Mouse (Mus musculus) heart, adult 8-10 months (tissue): ENCODE results near the gene Scoc. TPM values are rescaled to one million over a fixed set of nuclear protein-coding genes. Genes with fewer than 3 reads are reported as not detected.
A peak's percentile ranks its signal among the peaks of the same experiment; 100 is the strongest.
"Not testable (repeated sequence)": the region's sequence is repeated elsewhere in the genome, so short reads cannot be mapped to it uniquely, and the experiment has no call there.

Experiments
- DNase-seq: peaks from one replicate; pipeline ENCODE4 v3.0.0; 2022; ENCODE audit warnings: low spot score
- total RNA-seq, 4 experiments: library from RNA; stranded (reverse); gene quantifications; 2 replicates each; pipeline ENCODE4 v1.2.4; 2022

The Scoc gene
- total RNA-seq, result 10 to 100 TPM; 42.9 to 54.7 (median 51.4) TPM

DNA sequence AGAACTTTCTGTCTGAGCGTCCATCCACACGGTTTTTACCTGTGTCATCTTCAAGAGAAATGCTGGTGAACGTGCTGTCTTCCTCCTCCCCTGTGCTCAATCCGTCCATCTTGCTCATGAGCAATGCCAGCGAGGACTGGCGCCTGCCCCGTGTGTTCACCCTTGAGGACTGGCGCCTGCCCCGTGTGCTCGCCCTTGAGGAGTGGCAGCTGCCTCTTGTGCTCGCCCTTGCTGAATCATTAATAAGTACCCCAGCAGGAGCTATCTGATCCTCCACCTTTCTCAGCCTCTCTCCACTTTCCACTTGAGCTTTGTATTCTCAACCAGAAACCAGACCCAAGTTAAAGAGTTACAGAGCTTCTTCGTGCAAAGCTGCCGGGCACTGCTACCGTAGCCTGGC, at the start of gene Scoc:
Scoc (minus strand) TSS at position 170 of the 400 bp plus-strand sequence.
- no peak for DNase-seq

DNA sequence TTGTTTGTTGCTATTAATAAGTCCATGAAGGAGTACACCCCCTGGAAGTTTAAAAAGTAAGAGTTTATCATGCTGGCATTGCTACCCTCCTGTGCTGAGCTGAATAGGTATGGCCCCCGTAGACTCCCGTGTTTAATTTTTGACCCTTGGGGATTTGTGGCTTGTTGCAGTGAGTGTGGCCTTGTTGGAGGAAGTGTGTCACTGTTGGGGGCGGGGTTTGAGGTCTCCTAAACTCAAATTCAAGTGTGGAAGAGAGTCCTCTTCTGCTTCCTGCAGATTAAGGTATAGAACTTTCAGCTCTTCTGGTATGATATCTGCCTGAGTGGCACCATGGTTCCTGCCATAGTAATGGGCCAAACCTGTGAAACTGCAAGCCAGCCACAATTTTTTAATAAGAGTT, 1.4 kb upstream of the Scoc start:
- DNase-seq, result no peak

DNA sequence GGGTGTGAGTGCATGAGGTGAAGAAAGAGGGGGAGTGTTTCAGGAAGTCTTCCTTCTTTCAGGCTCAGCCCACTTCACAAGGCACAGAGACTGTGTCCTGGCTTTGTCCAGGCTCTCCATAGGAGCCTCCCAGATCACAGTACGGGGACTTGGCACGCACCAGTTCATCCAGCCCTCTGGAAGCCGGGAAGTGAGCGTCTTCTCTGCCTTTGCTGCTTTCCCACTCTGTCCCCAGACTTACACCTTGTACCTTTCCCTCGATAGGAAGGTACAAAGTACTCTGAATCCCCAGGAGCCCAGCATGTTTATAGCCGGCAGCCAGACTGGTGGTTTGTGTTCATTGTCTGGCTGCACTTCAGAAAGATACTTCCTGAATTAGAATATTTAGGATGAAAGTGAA, 1.1 kb downstream of the Scoc start:
- no peak for DNase-seq

DNA sequence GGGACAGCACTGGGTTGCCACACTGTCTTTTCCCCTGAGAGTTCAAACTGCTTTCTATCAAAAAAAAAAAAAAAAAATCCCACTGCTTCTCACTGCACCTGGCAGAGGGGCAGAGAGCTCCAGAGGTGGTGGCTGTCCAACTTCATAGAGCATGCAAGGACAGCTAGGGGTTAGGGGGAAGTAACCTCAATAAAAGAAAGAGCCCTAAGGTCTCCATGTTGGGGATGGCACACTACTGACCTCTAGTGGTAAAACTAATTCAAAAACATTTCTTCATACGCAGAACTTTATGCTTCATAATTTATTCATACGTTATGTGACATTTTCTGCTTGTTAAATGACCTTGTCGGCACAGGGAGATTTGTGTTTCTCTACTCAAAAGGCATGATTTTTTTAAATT, 7.1 kb downstream of the Scoc start:
- peak; percentile 19 for DNase-seq

DNA sequence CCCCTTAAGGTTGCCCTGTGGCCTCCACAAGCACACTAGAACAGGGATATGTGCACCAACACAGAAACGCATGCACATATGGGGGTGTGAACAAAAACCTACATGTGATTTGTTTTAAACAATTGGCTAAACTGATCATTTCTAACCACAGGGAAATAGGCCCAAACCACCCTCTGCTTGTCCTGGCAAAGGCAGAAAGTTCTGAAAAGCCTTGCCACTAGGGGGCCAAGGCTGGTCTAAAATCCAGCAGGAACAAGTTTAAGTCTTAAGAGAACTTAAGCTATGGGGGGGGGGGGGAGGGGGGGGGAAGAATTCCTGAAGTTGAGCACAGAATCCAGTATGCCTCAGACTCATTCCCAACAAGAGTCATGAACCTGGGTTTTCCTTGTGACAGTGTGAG, 8.2 kb downstream of the Scoc start:
- no peak for DNase-seq

DNA sequence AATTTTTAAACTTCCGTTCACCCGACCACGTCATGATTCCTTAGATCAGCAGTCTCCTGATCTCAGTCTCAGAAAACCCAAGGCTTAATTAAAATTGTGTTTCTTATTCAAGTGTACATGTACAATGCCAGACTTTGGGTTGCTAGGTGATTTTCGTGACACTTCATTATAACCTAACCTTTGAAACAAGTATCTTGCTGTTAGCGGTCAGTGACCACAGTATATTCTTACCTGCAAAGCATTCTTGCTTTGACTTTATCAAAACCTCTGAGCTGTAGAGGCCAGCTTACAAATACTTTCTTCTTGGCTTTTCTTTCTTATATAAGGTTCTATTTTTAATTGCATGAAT, 15.2 kb downstream of the Scoc start:
- DNase-seq, result no peak

DNA sequence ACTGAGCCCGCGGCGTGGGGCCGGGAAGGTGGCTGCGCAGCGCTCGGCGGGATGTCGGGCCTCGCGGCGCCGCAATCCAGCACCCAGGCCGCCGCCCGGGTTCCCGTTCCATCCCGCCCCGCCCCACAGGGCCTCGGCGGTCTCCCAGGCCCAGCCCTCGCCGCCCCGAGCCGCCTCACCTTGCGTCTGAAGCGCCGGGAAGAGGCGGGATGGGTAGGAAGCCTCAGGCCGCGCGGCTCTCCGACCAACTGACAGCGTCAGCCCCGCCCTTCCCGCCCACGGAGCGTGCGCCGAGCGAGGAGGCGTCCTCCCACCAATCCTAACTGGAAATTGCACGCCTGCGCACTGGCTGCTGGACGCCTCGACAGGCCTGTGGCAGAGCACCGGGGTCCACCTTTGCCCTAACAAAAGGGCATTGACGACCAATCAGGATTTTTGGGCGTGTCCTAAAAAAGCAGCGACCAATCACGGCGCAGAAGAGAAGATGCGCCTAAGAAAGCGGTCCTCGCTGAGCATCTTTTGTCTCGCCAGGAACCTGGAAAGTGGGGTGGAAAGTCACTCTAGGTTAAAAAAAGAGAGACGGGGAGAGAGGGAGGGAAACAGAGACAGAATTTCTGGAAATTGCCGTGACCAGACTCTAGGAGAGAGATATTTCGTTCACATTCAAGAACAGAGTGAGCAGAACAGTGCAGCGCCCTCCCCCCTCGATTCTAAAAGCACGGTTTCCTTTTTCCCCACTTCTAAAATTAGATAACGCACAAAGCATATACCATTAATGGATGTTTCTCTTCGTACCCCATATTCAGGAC, 15.7 kb downstream of the Scoc start:
- DNase-seq, result peak; percentile 97

DNA sequence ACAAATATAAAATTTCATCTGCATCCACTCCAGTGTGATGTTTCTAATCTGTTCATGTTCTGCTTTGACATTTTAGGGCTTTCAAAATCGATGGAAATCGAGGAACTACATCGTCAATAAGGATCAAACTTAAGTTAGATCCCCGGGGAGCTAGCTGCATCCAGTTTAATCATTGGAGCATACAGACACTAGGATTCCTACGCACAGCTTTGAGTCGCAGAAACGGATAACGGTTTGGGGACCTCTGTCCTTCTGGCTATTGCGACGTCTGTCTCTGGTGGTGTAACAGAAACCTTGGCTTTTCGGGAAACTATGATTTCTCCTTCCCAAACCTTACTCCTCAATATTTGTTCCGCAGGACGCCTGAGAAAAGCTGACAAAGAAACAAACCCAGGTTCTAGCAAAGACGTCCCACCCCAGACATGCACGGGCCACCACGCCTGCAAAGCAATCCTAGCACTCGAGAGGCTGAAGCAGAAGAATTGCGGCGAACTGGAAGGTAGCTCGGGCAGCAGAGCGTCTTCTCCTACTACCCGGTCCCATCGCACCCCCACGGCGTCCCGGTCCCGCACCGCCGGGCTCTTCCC, 16.4 kb downstream of the Scoc start:
- DNase-seq, result peak; percentile 15

DNA sequence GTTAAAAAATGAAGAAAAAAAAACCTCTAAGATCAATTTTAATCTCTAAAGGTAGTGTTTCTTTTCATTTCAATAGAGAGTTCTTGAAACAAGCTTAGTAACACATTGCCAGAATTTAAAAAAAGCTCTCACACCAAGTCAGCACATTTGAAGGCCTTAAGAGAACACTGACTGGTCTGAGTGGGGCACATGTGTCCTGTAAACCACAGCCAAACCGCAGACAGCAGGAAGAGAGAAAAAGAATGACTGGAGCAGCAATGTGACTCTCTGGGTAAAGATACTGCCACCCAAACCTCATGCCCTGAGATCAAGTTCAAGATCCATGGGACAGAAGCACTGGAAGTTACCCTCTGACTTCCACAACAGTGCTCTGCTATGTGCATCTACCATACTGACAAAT, 21.1 kb downstream of the Scoc start:
- no peak for DNase-seq

DNA sequence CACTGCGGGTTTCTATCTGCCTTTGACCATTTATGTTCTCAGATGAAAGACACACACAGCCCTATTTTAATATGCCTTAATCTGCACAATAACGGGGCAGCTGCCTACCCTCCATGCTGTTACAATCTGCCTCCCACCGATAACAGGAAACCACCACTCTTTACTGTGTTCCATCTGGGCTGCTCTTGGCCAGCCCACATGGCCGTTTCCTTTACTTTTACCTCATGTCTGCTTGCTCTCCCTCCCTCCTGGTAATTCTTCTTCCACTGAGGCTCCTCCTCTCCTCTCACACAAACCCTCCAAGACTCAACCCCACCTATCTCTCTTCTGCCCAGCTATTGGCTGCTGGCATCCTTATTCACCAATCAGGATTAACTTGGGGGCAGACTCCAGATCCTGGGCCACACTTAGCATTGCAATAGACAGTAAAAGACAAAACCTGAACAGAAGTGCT, 29.1 kb downstream of the Scoc start:
- no peak for DNase-seq

DNA sequence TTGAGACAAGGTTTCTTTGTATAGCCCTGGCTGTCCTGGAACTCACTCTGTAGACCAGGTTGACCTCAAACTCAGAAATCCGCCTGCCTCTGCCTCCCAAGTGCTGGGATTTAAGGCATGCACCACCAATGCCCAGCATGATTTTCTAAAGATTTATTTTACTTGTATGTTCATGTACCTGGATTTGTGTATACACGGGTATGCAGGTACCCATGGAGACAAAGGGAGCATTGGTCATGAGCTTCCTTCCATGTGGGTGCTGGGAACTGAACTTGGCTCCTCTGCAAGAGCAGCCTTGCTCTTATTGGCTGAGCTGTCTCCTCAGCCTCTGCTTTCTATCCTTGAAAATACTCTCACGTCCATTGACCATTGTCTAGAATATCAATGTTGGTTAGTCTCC, 29.6 kb downstream of the Scoc start:
- not testable (repeated sequence) for DNase-seq

DNA sequence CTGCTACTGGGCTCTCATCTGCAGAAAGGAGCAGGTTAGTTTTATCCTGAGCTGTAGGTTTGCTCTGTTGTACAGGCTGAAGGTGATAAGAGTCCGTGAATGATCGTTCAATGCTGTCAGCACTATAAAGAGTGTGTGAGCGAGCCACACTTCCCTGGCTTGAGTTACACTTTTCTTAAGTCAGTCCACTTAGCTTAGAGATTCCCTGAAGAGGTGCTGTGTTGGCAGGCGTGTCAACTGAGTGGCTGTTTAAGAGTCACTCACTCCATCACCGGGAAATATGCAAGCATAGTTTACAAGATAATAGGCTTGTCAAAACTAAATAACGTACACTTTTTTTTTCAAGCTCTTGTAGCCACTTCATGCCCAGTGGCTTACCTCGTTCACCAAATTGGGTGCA, 31.2 kb downstream of the Scoc start:
- DNase-seq, result no peak

DNA sequence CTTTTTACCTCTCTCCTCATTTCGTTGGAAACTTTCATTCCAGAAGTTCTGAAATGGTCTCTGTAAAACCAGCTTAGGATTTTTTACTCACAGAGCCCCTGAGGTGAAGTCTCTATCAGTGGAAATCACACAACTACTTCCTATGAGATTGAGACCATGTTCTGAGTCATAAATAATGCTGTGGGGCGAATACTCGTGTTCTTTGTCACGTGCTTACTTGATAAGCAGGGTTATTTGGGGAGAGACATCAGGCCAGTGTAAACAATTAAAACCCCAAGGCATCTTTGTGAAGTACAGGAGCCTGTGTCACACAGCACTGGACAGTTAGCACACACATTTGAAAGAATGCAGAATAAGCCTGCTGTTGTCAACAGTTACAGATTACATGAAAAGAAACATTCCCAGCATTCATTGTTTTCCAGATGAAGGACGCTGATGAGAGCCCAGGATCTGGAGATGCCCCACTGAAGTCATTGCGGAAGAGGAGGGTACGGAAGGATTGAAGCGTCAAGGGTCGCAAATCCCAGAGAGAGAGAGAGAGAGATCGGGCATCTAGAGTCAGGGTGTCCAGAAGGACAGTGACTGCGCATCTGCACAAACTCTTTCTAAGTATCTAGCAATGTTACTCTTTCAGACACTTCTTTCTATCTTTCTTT, 32.0 kb downstream of the Scoc start:
- no peak for DNase-seq

DNA sequence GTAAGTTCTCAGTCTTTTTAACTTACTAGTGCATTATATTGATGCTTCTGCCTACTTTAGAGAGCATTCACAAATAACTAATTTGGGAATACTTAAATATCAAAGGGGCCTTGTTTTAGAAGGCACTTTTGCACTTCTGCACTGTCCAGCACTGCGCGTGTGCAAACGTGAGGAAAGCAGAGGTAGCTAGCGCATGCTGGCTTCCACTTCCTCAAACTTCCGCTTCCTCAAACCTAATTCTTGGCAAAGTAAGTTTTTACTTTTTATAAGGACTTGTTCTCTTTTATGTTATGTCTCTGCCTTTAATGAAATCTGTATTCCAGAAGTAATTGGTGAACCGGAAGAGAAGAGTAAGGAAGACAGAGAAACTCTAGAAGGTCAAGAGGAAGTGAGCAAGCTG, 33.0 kb downstream of the Scoc start:
- no peak for DNase-seq

DNA sequence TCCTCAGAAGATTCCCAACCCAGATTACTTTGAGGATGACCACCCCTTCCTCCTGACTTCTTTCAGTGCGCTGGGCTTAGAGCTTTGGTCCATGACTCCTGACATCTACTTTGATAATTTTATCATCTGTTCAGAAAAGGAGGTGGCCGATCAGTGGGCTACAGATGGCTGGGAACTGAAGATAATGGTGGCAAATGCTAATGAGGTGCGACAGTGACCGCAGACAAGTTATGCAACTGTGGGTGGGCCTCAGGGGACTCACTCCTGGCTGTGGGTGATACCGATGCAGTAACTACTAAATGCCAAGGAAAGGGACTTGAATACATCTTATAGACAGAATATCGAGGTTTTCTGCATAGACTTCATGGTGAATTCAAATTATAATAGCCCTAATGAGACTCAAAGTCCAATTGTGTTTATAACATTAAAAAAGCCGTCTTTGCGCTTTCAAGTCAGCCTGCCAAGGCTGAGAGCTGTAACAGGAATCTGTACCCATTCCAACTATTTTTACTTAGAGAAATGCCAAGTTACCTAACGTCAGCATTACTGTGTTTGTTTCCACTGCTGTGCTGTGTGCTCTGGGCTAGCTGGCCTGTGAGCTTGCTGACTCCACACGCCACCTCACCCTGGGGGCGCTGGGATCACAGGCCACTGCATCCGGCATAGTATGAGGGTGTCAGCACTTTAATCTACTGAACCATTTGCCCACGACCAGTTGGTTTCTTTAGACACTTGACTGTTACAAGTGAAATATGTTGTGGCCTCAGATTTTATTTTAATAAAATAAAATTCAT, 35.0 kb downstream of the Scoc start:
- no peak for DNase-seq

DNA sequence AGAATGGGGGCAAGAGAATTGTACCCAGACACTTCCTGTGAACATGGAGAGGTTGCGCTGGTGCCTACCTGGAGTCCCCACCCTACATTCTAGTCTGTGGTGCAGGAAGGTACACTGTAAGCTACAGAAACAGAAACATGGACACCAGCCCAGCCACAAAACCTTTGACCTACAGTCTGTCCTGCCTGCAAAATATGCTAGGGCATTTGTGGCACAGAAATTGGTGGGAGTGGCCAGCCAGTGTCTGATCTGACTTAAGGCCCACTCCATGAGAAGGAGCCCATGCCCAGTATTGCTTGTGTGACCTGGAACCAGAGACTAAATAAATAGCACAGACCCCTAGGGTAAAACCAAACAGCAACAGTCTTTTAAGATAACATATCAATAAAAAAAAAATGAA, 36.8 kb downstream of the Scoc start:
- no peak for DNase-seq

DNA sequence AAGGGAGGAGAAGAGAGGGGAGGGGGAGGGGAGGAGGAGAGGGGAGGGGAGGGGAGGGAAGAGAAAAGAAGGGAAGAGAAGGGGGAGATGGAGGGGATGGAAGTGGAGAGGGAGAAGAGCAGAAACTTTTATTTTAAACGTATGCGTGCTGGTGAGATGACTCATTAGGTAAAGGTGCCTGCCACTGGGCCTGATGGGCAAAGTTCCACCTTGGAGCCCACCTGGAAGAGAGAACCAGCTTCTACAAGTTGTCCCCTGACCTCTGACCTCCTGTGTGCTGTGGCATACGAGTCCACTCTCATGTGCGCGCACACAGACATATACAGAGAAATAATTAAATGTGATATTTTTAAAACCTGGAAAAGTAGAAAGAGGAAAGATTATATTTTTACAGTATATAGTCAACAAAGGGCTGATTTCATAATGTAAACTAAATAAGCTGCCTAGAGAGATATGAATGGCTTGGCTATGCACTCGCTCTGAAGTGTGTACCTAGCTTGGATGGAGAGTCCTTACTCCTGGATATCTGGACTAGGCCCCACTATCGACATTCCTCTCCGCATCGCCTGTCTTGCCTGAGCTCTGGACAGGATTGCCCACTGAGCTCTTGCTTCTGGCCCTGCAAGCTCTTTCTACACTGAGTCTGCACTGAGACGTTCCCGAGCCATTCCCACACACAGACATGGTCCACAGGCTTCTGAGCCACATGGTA, 39.2 kb downstream of the Scoc start:
- DNase-seq, result no peak

DNA sequence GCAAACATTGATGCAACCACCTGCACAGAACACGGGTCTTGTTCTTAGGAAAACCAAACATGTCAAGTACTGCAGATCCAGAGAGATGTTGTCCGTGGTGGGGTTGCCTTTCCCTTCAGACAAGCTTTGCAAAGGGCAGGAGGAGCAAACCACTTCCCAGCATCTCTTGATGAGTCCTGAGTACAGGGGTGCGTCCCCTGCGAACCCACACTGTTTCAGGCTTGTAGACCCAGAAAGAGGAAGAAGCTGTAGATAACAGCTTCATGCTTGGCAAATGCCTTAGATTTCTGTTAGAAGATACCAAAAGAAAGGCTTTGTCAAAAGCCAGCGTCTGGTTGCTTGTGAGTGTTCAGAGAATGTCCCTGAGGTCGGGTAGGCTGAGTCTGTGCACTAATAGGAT, 40.2 kb downstream of the Scoc start:
- DNase-seq, result no peak

DNA sequence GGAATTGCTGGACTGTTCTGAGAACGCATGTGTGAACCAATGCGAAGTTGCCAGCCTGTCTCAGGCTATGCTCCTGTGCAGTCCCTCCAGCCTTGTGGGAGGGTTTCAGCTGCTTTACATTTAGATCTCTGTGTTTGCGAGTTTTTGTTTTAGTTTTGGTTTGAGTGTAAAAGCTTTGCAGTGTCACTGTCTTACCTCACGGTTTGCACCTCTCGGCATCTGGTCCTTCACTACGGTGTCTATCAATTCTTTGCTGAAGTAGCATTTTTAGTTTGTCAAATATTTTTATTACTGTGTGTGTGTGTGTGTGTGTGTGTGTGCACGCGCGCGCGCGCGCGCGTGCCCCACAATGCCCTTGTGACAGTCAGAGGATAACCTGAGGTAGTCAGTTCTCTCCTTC, 41.3 kb downstream of the Scoc start:
- DNase-seq, result no peak

DNA sequence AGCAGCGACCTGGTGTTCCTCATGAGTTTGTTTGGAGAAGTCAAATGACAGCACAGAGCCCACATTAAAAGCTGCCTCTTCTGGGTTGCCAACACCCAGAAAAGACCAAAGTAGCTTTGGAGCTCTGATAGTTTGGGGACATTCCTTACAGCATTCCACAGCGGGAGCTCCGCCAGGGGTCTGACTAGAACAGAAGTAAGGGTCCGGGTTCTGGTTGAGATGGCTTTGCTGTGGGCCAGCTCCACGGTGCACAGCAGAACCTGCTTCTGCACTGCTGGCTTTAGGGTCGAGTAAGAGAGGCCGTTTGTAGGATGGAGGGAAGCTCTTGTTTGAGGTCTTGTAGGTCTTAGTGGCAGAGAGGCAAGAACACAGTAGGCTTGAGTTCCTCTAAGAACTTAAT, 49.7 kb downstream of the Scoc start:
- no peak for DNase-seq

DNA sequence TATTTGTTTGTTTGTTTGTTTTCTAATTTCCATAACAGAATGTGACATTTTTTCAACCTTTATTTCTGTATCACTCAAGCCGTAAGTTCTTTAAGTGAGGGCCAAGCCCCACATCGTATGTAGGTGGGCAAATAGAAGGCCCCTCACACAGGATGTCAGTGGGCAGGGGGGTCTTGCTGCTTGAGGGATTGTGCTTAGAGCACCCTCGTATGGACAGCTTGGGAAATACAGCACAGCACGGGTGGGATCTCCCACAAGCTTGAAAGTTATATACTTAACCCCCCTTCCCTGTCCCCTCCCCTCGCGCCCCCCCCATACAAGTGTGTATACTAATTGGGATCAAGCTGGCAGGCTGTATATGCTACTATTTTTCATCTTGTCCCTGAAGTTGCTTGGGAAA, 51.4 kb downstream of the Scoc start:
- DNase-seq, result no peak

DNA sequence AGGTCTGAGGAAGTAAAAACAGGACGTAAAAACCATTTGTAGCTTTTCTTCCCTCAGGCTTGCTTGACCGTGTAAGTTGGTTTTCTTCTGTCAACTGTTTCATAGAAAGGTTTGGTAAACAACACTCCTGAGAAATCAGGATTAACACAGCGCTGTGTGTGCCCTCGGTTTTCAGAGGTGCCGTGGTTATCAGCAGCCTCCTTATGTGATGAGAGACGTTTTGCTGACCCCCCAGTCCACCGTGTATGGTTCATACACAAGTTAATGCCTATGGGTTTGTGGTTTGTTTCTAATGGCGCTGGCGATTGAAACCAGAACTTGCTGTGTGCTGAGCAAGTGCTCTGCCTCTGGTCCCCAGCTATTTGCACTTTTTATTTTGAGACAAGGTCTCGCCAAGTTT, 52.6 kb downstream of the Scoc start:
- DNase-seq, result no peak
